Mouse (Mus musculus): ENCODE measurements around the gene Ddx58. TPM values are rescaled to one million over a fixed set of nuclear protein-coding genes. Genes with fewer than 3 reads are reported as not detected.

Ddx58 gene
- 5.0 and 16.6 TPM in 2 replicates for total RNA-seq (2015; ENCODE audit: low replicate concordance)
- 11.3 and 18.1 TPM in 2 replicates for total RNA-seq (2017; ENCODE audit: low replicate concordance)

GRCm38 (mm10) chr4:40239409-40240271 lies at the start of gene Ddx58:
Gene Ddx58 (minus strand): TSS chr4:40239828.
- 0 out of 2 replicates have a peak, but pooled peaks have one; percentile 34 for ATAC-seq (replicated peaks; ENCODE audit: low FRiP score, poor library complexity, severe bottlenecking)

GRCm38 (mm10) chr4:40289046-40289445 lies 49.4 kb upstream of the Ddx58 start:
- no peak for ATAC-seq (replicated peaks; ENCODE audit: low FRiP score, poor library complexity, severe bottlenecking)

- ATAC-seq (replicated peaks; ENCODE audit: low FRiP score, poor library complexity, severe bottlenecking), result no peak
Observed at GRCm38 (mm10) chr4:40287415-40287814, 47.8 kb upstream of the Ddx58 start.

- peak; percentile 54; the same call in 1 of the 2 replicates for ATAC-seq (replicated peaks; ENCODE audit: low FRiP score, poor library complexity, severe bottlenecking)
Observed at GRCm38 (mm10) chr4:40285582-40285981, 46.0 kb upstream of the Ddx58 start.

- peak; percentile 99 for ATAC-seq (replicated peaks; ENCODE audit: low FRiP score, poor library complexity, severe bottlenecking)
Observed at GRCm38 (mm10) chr4:40279276-40279900, 39.8 kb upstream of the Ddx58 start, which contains the start of gene Ndufb6. Gene Ndufb6 (minus strand): TSS chr4:40279421.

- ATAC-seq (replicated peaks; ENCODE audit: low FRiP score, poor library complexity, severe bottlenecking), result peak; percentile 60
Observed at GRCm38 (mm10) chr4:40278880-40279275, 39.2 kb upstream of the Ddx58 start.

GRCm38 (mm10) chr4:40269430-40270032 lies 29.9 kb upstream of the Ddx58 start, which contains the start of the genes Smim27 and Topors:
Gene Smim27 (plus strand): TSS chr4:40269579.
Gene Topors (minus strand): TSS chr4:40269850.
- ATAC-seq (replicated peaks; ENCODE audit: low FRiP score, poor library complexity, severe bottlenecking), result peak; percentile 93

- peak; percentile 16; the same call in 1 of the 2 replicates for ATAC-seq (replicated peaks; ENCODE audit: low FRiP score, poor library complexity, severe bottlenecking)
Observed at GRCm38 (mm10) chr4:40268835-40269234, 29.2 kb upstream of the Ddx58 start.

- peak; percentile 66 for ATAC-seq (replicated peaks; ENCODE audit: low FRiP score, poor library complexity, severe bottlenecking)
Observed at GRCm38 (mm10) chr4:40268204-40268813, 28.7 kb upstream of the Ddx58 start.

- no peak for ATAC-seq (replicated peaks; ENCODE audit: low FRiP score, poor library complexity, severe bottlenecking)
Observed at GRCm38 (mm10) chr4:40267681-40268080, 28.1 kb upstream of the Ddx58 start.

GRCm38 (mm10) chr4:40264321-40264720 lies 24.7 kb upstream of the Ddx58 start:
- no peak for ATAC-seq (replicated peaks; ENCODE audit: low FRiP score, poor library complexity, severe bottlenecking)

GRCm38 (mm10) chr4:40254385-40255103 lies 14.9 kb upstream of the Ddx58 start:
- no peak for ATAC-seq (replicated peaks; ENCODE audit: low FRiP score, poor library complexity, severe bottlenecking)

GRCm38 (mm10) chr4:40253766-40254165 lies 14.1 kb upstream of the Ddx58 start:
- no peak for ATAC-seq (replicated peaks; ENCODE audit: low FRiP score, poor library complexity, severe bottlenecking)

GRCm38 (mm10) chr4:40250984-40251383 lies 11.4 kb upstream of the Ddx58 start:
- ATAC-seq (replicated peaks; ENCODE audit: low FRiP score, poor library complexity, severe bottlenecking), result no peak

- ATAC-seq (replicated peaks; ENCODE audit: low FRiP score, poor library complexity, severe bottlenecking), result no peak
Observed at GRCm38 (mm10) chr4:40244035-40244434, 4.4 kb upstream of the Ddx58 start.

GRCm38 (mm10) chr4:40243006-40243405 lies 3.4 kb upstream of the Ddx58 start:
- no peak for ATAC-seq (replicated peaks; ENCODE audit: low FRiP score, poor library complexity, severe bottlenecking)

GRCm38 (mm10) chr4:40241928-40242327 lies 2.3 kb upstream of the Ddx58 start:
- no peak for ATAC-seq (replicated peaks; ENCODE audit: low FRiP score, poor library complexity, severe bottlenecking)

GRCm38 (mm10) chr4:40240272-40240744 lies 680 bp upstream of the Ddx58 start:
- ATAC-seq (replicated peaks; ENCODE audit: low FRiP score, poor library complexity, severe bottlenecking), result no peak

All from erythroid progenitor cell, adult 5-6 weeks (primary cell).